Mouse (Mus musculus) embryonic facial prominence, embryonic 14.5 days (tissue): ENCODE results near the gene Zfp275. TPM values are rescaled to one million over a fixed set of nuclear protein-coding genes. Genes with fewer than 3 reads are reported as not detected.
A peak's percentile ranks its signal among the peaks of the same experiment; 100 is the strongest.

Experiments used
- ATAC-seq: fragments of 200-750 bp; cut with Nextera tagmentation; 2 replicates; pipeline ENCODE4 v1.8.0; 2017; ENCODE audit warnings: low read depth, moderate number of reproducible peaks, moderate TSS enrichment
- DNase-seq: peaks from one replicate; pipeline ENCODE4 v3.0.0-alpha.2; 2015; ENCODE audit warnings: low spot score
- H3K27ac ChIP-seq: fragments of 300-500 bp; sonication (generic); replicated peaks from 2 replicates; pipeline ENCODE4 v1.5.1; 2014; ENCODE audit warnings: low read depth, mild to moderate bottlenecking, low read length, moderate library complexity
- H3K27me3 ChIP-seq: fragments of 300-500 bp; sonication (generic); replicated peaks from 2 replicates; pipeline ENCODE4 v1.6.1; 2014; ENCODE audit warnings: low read length; ENCODE audit not compliant: control insufficient read depth, insufficient read depth
- H3K36me3 ChIP-seq: fragments of 300-500 bp; sonication (generic); 2 replicates; pipeline ENCODE4 v1.6.1; 2014; ENCODE audit warnings: low read length, mixed read lengths; ENCODE audit not compliant: control insufficient read depth, insufficient read depth
- H3K4me1 ChIP-seq: fragments of 300-500 bp; sonication (generic); 2 replicates; pipeline ENCODE4 v1.6.1; 2014; ENCODE audit warnings: antibody characterized with exemption, low read length; ENCODE audit not compliant: control insufficient read depth, insufficient read depth
- H3K4me2 ChIP-seq: fragments of 300-500 bp; sonication (generic); 2 replicates; pipeline ENCODE4 v1.6.1; 2014; ENCODE audit warnings: low read depth, mild to moderate bottlenecking, low read length, moderate library complexity, mixed read lengths
- H3K4me3 ChIP-seq: fragments of 300-500 bp; sonication (generic); 2 replicates; pipeline ENCODE4 v1.5.1; 2014; ENCODE audit warnings: low read depth, mild to moderate bottlenecking, low read length
- H3K9ac ChIP-seq: fragments of 300-500 bp; sonication (generic); 2 replicates; pipeline ENCODE4 v1.6.1; 2014; ENCODE audit warnings: low read depth, mild to moderate bottlenecking, low read length, moderate library complexity, mixed read lengths
- H3K9me3 ChIP-seq: fragments of 300-500 bp; sonication (generic); 2 replicates; pipeline ENCODE4 v1.6.1; 2016; ENCODE audit warnings: low read length; ENCODE audit not compliant: control insufficient read depth
- WGBS: fragments of 180-500 bp; shearing (Covaris S2); extraction: QIAGEN DNeasy Blood & Tissue Kit; methylation state at CpG from one replicate; pipeline ENCODE4 v1.1.7; 2014; 5-methylcytosine and 5-hydroxymethylcytosine counted together
- polyA plus RNA-seq: library from polyadenylated mRNA; unstranded; fragments of >200 nt; fragmentation: Nextera tagmentation; extraction: Ambion mirVana; gene quantifications from 2 replicates; pipeline ENCODE4 v1.2.1, GENCODE M21; 2014

Zfp275 gene
- polyA plus RNA-seq, 1 experiment from 2014 or later: 27.1 TPM

DNA sequence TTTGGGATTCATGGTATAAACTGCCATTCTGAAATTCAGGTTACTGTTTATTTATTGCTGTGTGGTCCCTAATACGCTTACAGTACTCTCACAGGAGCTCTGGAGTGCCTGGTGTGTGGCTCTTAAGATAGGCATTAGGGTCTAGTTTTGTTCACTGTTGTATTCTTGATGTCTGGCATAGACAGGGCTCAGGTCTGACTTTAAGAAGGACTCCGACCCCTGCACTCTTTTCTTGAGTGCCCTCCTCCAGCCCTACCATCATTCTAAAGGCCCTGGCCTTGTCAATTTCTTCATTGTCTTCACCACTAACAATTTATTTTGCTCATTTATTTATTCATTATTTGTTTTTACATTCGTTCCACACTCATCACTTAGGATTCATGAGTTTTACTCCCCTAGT is 353 bp upstream of the Zfp275 start:
- H3K4me1 ChIP-seq: peaks cover 4% of the 10 kb centered on the region; the same call in 1 of the 2 replicates
- no peak overlapping the region for H3K9ac ChIP-seq
- peak overlapping the region; percentile 60 for H3K4me2 ChIP-seq
- H3K27me3 ChIP-seq: no peaks in the 10 kb centered on the region
- ATAC-seq (no peak), DNase-seq (no peak)
- no peaks in the 10 kb centered on the region for H3K36me3 ChIP-seq
- H3K27ac ChIP-seq: no peak overlapping the region
- 38% methylated on average over 3 of the region's 3 CpGs for WGBS
- H3K4me3 ChIP-seq: peak overlapping the region; percentile 59
- H3K9me3 ChIP-seq: no peaks in the 10 kb centered on the region

DNA sequence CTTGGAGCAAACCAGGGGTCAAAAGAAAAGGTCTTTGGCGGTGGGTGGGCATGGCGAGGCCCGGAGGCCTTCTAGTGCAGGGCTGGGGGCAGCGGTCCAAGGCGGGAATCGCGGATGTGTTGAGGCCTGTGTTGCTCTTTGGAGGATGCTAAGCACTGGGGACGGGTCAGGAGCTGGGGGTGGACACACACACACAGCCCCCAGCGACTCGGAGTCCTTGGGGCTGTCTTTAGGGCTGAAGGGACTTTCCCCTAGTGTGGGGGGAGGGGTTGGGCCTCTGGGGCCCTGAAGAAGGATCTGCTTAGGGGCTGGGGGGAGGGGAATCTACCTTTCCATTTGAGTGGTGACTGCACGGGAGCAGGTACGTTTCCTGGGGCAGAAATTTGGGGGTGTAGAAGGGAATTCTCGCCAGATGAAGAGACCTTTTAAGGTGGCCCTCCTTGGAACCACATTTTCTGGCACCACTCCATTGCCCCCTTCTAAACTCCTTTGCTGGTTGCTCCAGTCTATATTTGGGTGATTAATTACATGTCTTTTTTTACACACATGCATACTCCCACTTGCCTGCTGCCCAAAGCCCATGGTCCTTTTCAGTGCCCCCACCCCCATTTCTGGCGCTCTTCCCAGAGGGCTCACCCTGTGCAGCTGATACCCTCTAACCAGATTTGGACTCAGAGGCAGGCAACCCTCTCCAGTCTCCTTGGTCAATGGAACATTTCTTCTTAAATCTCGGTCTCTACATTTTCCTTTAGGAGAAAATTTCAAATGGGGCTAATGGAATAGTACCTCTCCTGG is 717 bp downstream of the Zfp275 start:
- Histone ChIP-seq H3K27me3 (no peaks in the 10 kb centered on the region; the same call in 1 of the 2 replicates), H3K4me2 (peak overlapping the region; percentile 60), H3K9ac (peak overlapping the region; percentile 79), H3K27ac (peak overlapping the region; percentile 79), H3K4me1 (peaks cover 4% of the 10 kb centered on the region; the same call in 1 of the 2 replicates), H3K4me3 (peak overlapping the region; percentile 59), H3K36me3 (no peaks in the 10 kb centered on the region), H3K9me3 (no peaks in the 10 kb centered on the region)
- ATAC-seq (peak; percentile 54), DNase-seq (peak; percentile 3)
- 25% methylated on average over 11 of the region's 15 CpGs for WGBS

DNA sequence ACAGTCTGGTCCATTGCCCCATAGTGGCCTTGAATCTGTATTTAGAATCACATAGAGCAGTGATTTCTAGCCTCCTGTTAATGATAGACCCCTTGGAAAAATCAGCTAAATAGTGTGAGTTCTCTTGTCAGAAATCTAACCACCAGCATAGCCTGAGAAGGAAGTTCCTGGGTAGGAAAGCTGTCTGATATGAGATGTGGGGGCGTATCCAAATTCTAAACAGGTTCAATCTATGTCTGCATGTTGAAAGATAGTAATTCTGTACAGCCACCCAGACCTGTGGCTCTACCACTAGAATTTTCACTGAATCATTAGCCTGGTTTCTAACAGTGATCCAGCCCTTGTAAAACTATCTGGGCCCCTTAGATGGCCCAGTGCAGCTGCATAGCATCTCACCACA is 1.4 kb downstream of the Zfp275 start:
- Histone ChIP-seq H3K27ac (no peak overlapping the region), H3K4me2 (peak overlapping the region; percentile 60), H3K27me3 (no peaks in the 10 kb centered on the region; the same call in 1 of the 2 replicates), H3K4me1 (peaks cover 4% of the 10 kb centered on the region; the same call in 1 of the 2 replicates), H3K36me3 (no peaks in the 10 kb centered on the region), H3K9ac (no peak overlapping the region), H3K9me3 (no peaks in the 10 kb centered on the region), H3K4me3 (peak overlapping the region; percentile 59)
- 67% methylated on average over 1 of the region's 1 CpGs for WGBS
- DNase-seq (no peak), ATAC-seq (no peak)

DNA sequence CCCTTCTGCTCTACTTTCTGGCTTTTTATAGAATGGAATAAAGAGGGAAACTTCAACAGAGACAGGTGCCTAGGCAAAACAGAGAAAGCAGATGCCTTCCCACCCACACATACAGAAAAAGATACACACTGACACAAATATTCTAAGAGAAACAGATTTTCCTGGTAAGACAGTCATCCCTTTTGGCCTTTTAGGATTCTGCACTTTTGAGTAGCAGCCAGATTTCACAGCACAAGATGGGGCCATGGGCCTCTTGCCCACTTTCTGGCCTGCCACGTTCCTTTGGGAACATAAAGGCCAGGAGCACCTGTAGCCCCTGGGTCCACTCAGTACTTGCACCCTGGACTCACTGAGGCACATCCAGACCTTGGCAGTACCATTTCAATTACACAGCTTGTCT is 1.9 kb downstream of the Zfp275 start:
- Histone ChIP-seq H3K36me3 (no peaks in the 10 kb centered on the region), H3K9ac (no peak overlapping the region), H3K4me1 (peaks cover 4% of the 10 kb centered on the region; the same call in 1 of the 2 replicates), H3K4me2 (no peak overlapping the region), H3K4me3 (no peak overlapping the region), H3K27me3 (no peaks in the 10 kb centered on the region; the same call in 1 of the 2 replicates), H3K9me3 (no peaks in the 10 kb centered on the region), H3K27ac (no peak overlapping the region)
- 83% methylated on average over 1 of the region's 1 CpGs for WGBS
- no peak for ATAC-seq
- no peak for DNase-seq

DNA sequence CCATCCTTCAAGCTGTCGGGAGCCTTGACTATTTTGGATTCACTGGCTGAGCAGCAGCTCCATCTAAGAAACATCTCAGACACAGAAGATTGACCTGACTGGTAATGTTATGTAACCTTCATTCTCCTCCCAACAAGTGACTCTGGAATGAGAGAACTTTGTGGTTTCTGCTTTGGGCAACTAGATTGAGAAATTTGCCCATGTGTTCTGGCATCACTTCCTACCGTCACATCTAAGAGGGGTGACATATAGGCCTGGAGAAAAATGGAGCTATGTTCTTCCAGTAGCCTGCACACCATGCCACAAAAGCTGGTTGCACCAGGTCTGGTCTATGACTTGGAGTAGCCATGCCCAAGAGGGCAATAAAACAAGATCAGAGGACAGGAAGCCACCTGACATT is 13.7 kb downstream of the Zfp275 start:
- DNase-seq (no peak), ATAC-seq (no peak)
- 89% methylated on average over 2 of the region's 2 CpGs for WGBS
- H3K4me3 ChIP-seq: no peak overlapping the region
- H3K27me3 ChIP-seq: no peaks in the 10 kb centered on the region
- peaks cover 37% of the 10 kb centered on the region for H3K36me3 ChIP-seq
- H3K4me2 ChIP-seq: no peak overlapping the region
- no peak overlapping the region for H3K9ac ChIP-seq
- H3K27ac ChIP-seq: no peak overlapping the region
- no peaks in the 10 kb centered on the region for H3K4me1 ChIP-seq
- 0 out of 2 replicates have a peak, but pooled peaks cover 3% of the 10 kb centered on the region for H3K9me3 ChIP-seq

DNA sequence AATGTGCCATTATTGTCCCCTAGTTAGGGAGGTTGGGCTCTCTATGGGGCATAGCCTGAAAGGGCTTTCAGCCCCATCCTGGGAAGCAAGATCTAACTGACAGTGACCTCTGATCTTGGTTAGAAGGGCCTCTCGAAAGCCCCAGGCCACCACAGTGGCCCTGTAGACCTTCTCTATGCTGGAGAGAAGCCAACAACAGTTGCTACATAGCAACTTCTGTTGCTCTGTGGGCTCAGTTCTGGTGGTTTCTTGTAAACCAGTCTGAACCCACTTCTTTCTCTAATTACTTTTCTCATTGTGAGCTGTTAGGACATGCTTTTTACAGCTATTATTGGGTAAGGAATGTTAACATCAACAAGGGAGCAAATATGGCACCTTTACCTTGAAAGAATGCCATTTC is 14.3 kb downstream of the Zfp275 start:
- no peak overlapping the region for H3K9ac ChIP-seq
- DNase-seq (peak; percentile 2), ATAC-seq (no peak)
- no peak overlapping the region for H3K4me2 ChIP-seq
- H3K4me3 ChIP-seq: no peak overlapping the region
- no peak overlapping the region for H3K27ac ChIP-seq
- no peaks in the 10 kb centered on the region for H3K27me3 ChIP-seq
- H3K4me1 ChIP-seq: no peaks in the 10 kb centered on the region
- H3K36me3 ChIP-seq: peaks cover 31% of the 10 kb centered on the region
- 78% methylated on average over 1 of the region's 1 CpGs for WGBS
- H3K9me3 ChIP-seq: 0 out of 2 replicates have a peak, but pooled peaks cover 3% of the 10 kb centered on the region

DNA sequence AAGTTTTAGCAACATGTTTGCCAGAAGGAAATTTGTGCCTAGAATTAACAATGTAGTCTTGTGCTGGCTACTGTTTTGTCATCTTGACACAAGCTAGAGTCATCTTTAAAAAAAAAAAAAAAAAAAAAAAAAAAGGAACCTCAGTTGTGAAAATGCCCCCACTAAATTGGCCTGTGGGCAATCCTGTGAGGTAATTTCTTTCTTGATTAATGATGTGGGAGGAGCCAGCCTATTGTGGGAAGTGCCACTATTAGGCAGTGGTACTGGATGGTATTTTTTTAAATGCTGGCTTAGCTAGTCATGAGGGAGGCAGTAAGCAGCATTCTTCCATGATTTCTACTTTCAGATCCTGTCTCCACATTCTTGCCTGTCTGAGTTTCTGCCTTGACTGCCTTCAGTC is 20.9 kb downstream of the Zfp275 start:
- no peak for ATAC-seq
- no peak for DNase-seq
- Histone ChIP-seq H3K9ac (no peak overlapping the region), H3K27ac (no peak overlapping the region), H3K36me3 (no peaks in the 10 kb centered on the region), H3K4me3 (no peak overlapping the region), H3K4me2 (no peak overlapping the region), H3K9me3 (no peaks in the 10 kb centered on the region), H3K27me3 (no peaks in the 10 kb centered on the region; the same call in 1 of the 2 replicates), H3K4me1 (no peaks in the 10 kb centered on the region)

DNA sequence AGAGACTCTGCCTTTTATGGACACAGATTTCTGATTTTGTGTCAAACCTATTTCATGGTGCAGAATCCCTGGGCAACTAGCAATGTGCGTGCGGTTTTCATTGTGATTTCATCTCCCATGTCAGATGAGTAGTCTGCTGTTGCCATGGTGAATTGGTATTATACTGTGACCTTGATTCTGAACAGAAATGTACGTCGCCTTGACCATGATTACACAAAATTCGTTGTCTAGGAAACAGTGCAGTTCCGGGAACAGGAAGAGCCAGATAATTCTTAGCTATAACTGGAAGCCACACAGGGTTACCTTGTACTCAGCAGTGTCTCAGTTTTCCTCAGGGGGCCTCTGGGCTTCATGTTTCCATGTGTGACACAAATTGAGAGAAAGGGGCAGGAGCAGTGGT is 42.0 kb downstream of the Zfp275 start:
- no peaks in the 10 kb centered on the region for H3K27me3 ChIP-seq
- no peak overlapping the region for H3K4me2 ChIP-seq
- H3K36me3 ChIP-seq: no peaks in the 10 kb centered on the region
- no peak overlapping the region for H3K4me3 ChIP-seq
- no peaks in the 10 kb centered on the region for H3K4me1 ChIP-seq
- H3K27ac ChIP-seq: no peak overlapping the region
- no peaks in the 10 kb centered on the region for H3K9me3 ChIP-seq
- no peak overlapping the region for H3K9ac ChIP-seq
- 54% methylated on average over 6 of the region's 6 CpGs for WGBS
- ATAC-seq (no peak), DNase-seq (peak; percentile 1)

DNA sequence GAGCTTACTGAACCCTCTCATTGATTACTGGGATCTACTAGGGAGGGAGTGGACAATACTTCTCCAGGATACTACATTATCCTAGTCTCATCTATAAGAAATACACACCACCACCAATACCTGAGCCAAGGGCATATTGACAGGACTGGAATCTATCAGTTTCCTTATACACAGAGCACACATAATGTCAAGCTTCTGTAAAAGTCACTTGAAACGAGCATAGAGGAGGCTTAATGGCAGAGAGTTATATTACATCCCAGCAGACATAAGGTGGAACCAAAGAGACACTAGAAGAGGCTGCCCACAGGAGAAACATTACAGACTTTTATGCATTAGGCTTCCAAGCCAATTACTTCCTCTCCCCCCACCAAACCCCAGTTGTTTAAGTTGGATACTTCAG is 42.5 kb downstream of the Zfp275 start:
- Histone ChIP-seq H3K4me2 (no peak overlapping the region), H3K9me3 (no peaks in the 10 kb centered on the region), H3K4me3 (no peak overlapping the region), H3K4me1 (no peaks in the 10 kb centered on the region), H3K36me3 (no peaks in the 10 kb centered on the region), H3K27ac (no peak overlapping the region), H3K27me3 (no peaks in the 10 kb centered on the region), H3K9ac (no peak overlapping the region)
- ATAC-seq (no peak), DNase-seq (no peak)
- 21% methylated on average over 1 of the region's 1 CpGs for WGBS
